Mouse (Mus musculus): ENCODE measurements around the gene Zfp146.

- TF ChIP-seq CTCF (IDR thresholded peaks at IDR 0.05; ENCODE audit: low read depth, low read length): no peak
- no peak for TF ChIP-seq POLR2A (IDR thresholded peaks at IDR 0.05; ENCODE audit: borderline replicate concordance, low read depth, low read length)
Observed at GRCm38 (mm10) chr7:30132396-30132795, 37.2 kb downstream of the Zfp146 start.

Data from bone marrow macrophage, adult 2 months (primary cell).